Mouse (Mus musculus) heart, adult 2 months (tissue): Measurements from ENCODE around the gene Aqp11.

Experiments
- CTCF ChIP-seq: fragments of 200-600 bp; IDR thresholded peaks from 2 replicates; pipeline ENCODE4 v1.8.1; 2022; ENCODE audit warnings: antibody characterized with exemption, mild to moderate bottlenecking, moderate library complexity
- EP300 ChIP-seq: fragments of 200-500 bp; IDR thresholded peaks from 2 replicates; pipeline ENCODE4 v1.6.1; 2011; ENCODE audit warnings: low read depth, low read length, control low read depth; ENCODE audit not compliant: insufficient read depth
- POLR2A ChIP-seq: fragments of 200-500 bp; IDR thresholded peaks from 2 replicates; pipeline ENCODE4 v1.6.1; 2011; ENCODE audit warnings: mild to moderate bottlenecking, low read depth, low read length, control low read depth; ENCODE audit not compliant: insufficient read depth

DNA sequence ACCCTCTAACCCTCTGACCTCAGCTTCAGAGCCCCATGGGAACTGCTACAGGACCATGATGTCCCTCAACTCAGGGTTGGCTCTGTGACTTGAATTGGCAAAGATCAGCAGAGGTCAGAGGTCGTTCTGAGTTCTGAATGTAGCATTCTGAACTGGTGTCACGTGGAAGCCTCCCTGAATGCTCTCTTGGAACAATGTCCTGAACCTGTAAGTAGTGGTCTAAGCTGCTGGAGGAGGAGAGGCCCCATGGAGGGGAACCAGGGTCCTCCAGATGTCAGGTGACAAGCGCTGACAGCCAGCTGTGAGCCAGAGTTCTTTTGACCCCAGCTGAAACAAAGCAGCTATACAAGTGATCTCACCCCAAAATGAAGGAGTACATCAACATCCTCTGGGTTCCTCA is 7.7 kb downstream of the Aqp11 start:
- TF ChIP-seq CTCF (no peak), POLR2A (no peak), EP300 (no peak)
